Mouse (Mus musculus): Measurements from ENCODE around the gene Fnbp4.
"Not testable (repeated sequence)": the region's sequence is repeated elsewhere in the genome, so short reads cannot be mapped to it uniquely, and the experiment has no call there.

The Fnbp4 gene

GRCm38 (mm10) chr2:90782901-90783486, 37.8 kb downstream of the Fnbp4 start:
- no peak for DNase-seq (ENCODE audit: low read depth, low spot score)

- no peak for DNase-seq (ENCODE audit: low read depth, low spot score)
These were observed 43.0 kb downstream of the Fnbp4 start for GRCm38 (mm10) chr2:90788126-90788525.

GRCm38 (mm10) chr2:90808241-90809126, 63.3 kb downstream of the Fnbp4 start:
- DNase-seq (ENCODE audit: low read depth, low spot score), result no peak

- DNase-seq (ENCODE audit: low read depth, low spot score), result no peak
These were observed 65.6 kb downstream of the Fnbp4 start for GRCm38 (mm10) chr2:90810751-90811150.

- no peak for DNase-seq (ENCODE audit: low read depth, low spot score)
These were observed 70.1 kb downstream of the Fnbp4 start for GRCm38 (mm10) chr2:90815266-90815665.

- DNase-seq (ENCODE audit: low read depth, low spot score), result no peak
These were observed 71.0 kb downstream of the Fnbp4 start for GRCm38 (mm10) chr2:90816144-90816543.

- DNase-seq (ENCODE audit: low read depth, low spot score), result no peak
These were observed 73.5 kb downstream of the Fnbp4 start for GRCm38 (mm10) chr2:90818710-90819109.

- no peak for DNase-seq (ENCODE audit: low read depth, low spot score)
These were observed 75.7 kb downstream of the Fnbp4 start for GRCm38 (mm10) chr2:90820894-90821293.

- no peak for DNase-seq (ENCODE audit: low read depth, low spot score)
These were observed 77.8 kb downstream of the Fnbp4 start for GRCm38 (mm10) chr2:90822978-90823377.

GRCm38 (mm10) chr2:90823781-90824180, 78.6 kb downstream of the Fnbp4 start:
- DNase-seq (ENCODE audit: low read depth, low spot score), result no peak

- not testable (repeated sequence) for DNase-seq (ENCODE audit: low read depth, low spot score)
These were observed 79.4 kb downstream of the Fnbp4 start for GRCm38 (mm10) chr2:90824528-90824927.

- DNase-seq (ENCODE audit: low read depth, low spot score), result no peak
These were observed 80.5 kb downstream of the Fnbp4 start for GRCm38 (mm10) chr2:90825515-90826172.

GRCm38 (mm10) chr2:90828739-90829138, 83.6 kb downstream of the Fnbp4 start:
- no peak for DNase-seq (ENCODE audit: low read depth, low spot score)

Data from CD4-positive, CD25-positive, alpha-beta regulatory T cell, adult 2 months (primary cell).